Mouse (Mus musculus): ENCODE results near the gene Ggta1.
"Not testable (repeated sequence)": the region's sequence is repeated elsewhere in the genome, so short reads cannot be mapped to it uniquely, and the experiment has no call there.

The Ggta1 gene

DNA sequence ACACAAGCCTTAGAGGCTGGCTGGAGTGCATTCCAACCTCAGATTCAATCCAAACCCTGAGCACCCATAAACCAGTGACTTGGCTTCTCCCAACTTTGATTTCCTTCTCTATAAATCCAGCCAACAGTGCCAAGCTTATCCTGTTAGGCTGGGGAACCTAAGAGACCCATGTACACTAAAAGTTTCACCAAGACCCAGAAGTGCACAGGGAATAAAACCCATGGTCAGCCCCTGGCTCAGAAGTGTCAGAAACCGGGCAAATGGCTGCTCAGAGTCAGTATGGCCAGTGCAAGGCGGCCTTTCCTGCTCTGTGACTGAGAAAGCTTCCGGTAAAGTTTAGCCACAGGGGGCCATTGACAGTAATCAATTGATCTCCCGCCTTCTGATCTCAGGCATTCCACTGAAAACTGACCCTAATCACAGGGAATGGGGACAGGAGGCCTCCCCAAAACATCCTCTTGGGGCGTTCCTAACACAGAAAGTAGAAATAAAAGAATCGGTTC is 2.6 kb downstream of the Ggta1 start:
- no peak for DNase-seq (ENCODE audit: low read depth, low spot score)

DNA sequence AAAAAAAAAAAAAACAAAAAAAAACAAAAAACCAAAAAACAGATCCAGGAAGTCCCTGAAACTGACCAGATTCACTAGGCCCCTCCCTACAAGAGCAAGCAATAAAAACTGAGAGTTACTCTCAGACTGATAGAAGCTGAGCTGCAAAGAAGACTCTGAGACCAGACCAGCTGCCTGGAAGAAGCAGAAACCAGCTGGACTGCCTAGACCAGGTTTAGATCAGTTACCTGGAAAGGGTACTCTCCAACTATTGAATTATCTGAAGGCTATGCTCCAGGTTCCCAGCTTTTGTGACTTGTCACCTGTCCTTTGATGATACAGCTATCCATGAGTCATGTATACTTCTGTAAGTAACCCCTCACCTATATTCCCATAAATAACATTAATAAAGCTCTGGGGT is 3.7 kb downstream of the Ggta1 start:
- DNase-seq (ENCODE audit: low read depth, low spot score), result no peak

DNA sequence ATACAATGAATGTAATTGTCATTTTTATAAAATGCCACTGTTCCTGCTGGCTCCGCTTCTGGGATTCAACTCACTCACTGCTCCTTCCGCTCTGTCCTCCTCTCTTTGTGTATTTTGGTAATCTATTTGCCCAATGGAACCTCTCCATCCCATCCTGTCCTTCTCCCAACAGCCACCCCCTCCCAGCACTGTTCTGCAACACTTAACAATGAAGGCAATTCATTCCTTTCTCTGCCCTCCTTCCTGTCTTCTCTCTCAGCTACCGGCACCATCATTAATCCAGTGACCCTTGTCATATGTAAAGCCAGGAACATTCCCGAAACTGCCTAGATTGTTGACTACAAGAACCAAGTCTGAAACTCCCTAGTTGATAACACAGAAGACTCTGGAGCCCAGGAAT is 4.6 kb downstream of the Ggta1 start:
- DNase-seq (ENCODE audit: low read depth, low spot score), result no peak

DNA sequence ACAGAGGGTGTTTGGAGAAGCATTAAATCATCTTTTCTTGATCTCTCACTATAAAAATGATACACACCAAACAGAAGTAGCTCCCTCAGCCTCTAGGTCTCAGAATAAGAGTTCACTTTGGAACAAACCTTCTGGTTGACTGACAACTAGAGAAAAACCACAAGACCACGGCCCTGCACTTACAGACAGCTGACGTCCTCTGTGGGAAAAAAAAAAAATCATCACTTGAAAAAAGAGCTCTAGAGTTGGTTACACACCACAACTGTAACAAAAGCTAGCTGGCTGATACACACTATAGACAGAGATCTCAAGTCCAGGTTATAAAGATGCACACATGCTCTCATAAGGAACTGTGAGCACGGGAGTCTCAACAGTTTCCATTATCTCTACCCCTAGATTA is 9.3 kb downstream of the Ggta1 start:
- DNase-seq (ENCODE audit: low read depth, low spot score), result no peak

DNA sequence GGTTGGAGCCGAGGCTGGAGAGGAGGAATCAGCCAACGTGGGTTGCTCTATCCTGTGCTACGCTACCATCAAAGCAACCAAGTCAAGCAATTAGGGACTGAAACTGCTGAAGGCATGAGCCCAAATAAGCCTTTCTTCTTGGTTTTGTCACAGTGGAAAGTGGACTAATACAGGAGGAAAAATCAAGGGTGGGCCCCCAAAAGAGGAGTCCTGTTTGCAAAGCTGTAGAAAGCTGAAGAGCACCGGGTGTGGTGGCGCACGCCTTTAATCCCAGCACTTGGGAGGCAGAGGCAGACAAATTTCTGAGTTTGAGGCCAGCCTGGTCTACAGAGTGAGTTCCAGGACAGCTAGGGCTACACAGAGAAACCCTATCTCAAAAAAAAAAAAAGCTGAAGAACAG is 10.3 kb downstream of the Ggta1 start:
- not testable (repeated sequence) for DNase-seq (ENCODE audit: low read depth, low spot score)

DNA sequence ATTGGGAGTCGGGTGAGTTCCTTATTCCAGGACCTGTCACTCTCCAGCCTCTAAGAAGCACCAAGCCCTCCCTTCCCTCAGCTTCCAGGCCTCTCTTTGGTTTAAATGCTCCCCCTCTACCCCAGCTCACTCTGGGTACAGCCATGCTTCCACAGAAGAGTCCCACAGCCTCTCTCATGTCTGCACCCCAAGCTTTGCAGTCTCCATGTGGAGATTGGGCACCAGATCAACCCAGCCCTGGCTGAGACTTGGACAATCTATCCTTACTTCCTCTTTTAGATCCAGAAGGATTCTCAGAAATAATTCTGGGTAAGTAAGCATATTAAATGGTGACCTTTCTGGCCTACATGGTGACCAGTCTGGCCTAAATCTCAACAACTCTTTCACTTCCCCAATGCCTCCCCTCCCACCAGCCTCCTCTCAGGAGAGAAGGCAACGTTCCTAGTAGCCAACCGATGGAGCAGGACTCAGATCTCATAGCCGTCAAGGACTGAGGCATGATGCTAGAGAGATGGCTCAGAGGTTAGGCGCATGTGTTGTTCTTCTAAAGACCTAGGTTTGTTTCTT is 11.5 kb downstream of the Ggta1 start:
- no peak for DNase-seq (ENCODE audit: low read depth, low spot score)

DNA sequence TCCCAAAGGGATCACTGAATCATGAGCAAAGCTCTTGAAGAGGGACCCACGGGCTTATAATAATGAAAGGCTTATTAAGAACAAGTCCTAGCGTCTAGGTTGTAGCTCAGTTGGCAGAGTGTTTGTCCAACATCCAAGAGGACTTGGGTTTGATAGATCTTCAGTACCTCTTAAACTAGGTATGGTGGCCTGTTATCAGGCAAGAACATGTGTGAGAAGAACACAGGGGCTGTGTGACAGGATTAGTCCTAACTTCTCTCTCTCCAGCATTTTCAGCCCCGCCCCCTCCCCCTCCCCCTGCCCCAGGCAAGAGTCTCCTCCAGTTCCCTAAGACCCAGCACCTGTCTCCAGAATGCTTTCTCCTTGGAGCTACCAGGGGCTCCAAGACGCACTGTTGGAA is 12.2 kb downstream of the Ggta1 start:
- no peak for DNase-seq (ENCODE audit: low read depth, low spot score)

DNA sequence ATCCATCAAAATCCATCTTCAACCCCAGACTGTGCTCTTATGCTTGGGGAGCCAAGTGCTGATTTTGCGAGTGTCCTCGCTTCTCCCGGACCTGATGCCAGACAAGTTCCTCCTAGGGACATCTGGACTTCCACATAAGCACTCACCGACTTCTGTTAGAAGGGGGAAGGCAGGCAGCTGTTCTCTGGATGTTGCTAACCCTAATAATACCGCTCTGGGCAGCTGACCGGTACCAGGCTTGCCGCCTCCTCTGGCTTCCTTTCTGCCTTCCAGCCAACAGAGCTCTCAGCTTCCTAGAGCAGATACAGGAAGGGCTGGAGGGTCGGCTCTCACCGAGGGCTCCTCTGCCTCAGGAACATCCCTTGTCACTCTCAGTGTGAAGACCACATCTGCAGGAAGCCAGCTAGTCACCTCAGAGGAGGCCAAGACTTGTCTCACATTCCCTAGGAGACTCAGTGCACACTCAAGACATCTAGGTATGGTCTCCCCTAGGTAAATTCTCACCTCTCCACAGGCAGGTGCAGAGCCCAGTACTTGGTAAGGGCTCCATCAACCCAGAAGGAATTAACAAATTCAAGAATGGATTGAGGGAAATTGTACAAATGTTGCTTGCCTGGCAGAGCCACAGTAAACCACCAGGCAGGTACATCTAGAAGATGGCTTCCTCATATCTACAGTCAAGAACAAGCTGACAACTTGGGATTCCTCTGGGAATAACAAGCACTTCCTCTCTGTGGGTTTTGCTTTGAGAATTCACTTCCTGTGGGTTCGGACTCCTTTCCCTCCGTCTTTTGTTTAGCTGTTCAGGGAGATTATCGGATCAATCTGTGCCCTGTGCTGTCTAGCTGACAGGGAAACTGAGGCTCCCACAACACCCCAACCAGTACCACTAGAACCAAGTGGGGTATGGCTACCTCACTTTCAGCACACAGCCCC is 13.1 kb downstream of the Ggta1 start:
- no peak for DNase-seq (ENCODE audit: low read depth, low spot score)

DNA sequence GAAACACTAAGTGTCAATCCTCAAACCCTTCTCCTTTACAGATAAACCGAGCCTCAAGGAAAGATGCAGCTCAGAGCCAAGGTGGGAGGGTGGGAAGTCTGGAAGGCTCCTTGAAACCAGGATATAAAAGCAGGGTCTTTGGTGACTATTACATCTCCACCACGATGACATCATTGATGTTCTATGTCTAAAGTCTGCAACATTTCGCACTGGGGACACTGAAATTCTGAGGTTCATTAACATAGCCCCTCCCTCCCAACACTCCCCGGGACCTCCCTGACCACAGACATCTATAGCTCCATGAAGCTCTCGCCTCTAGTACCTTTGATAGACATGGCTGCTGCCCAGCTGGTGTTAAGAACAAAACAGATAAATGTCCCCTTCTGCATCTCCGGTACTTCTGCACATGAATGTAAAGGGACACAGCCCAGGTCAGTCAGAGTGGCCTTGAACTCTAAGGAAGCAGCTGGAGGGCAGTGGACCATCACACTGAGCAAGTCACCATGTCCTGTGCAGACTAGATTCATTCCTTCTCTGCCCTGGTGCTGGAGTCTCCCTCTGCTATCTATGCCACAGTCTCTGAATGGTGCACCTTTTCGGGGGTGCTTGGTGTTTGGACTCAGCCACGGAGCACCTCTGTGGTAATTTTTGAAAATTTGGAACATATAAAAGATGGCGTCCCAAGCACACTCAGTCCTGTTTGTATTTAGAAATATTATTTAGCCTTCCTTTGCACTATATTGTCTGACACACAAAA is 13.9 kb downstream of the Ggta1 start:
- DNase-seq (ENCODE audit: low read depth, low spot score), result no peak

DNA sequence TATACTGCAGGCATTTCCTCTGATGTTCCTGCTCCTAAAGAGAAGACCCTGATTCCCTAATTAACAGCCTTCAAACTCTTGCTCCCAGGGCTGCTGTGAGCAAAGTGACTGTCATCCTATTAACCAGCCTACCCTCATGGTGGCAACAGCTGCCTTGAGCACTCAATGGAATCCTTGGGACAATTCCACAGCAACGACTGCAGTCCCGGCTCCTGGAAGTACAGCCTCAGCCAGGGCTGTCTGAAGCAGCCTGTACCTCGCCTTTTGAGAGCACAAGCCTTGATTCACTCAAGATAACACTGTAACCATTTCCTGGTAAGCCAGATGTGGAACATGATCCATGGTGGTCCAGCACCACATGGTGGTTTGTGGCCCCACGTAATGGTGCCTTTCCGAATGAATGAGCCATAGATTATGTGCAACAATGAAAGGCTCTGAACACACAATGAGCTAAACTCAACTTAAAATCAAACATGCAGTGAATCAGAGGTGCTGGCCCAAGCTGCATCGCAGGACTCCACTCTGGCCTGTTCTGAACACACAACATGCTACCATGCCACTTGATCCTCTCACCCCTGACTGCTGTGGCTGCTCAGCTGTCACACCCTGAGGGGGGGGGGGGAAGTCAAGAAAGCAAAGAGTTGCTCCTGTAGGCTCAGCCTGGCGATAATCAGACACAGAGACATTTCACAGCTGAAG is 14.7 kb downstream of the Ggta1 start:
- DNase-seq (ENCODE audit: low read depth, low spot score), result no peak

DNA sequence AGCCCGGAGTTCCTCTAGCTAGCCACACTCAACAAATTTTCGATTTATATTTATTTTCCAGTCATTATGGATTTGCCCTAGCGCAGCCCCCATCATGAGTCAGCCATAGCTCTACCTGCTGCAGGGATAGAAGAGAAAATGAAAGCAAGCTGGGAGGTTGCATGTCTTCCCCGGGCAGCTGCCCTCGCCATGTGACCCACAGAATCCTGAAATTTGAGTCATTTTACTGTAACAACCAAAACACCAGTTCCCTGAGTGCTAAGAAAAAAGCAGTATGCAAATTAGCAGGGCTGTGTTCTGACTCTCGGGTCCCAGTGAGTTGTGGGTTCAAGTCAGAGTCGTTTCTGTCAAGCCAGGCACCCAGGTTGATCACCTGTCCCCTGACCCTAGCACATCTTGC is 15.6 kb downstream of the Ggta1 start:
- DNase-seq (ENCODE audit: low read depth, low spot score), result no peak

DNA sequence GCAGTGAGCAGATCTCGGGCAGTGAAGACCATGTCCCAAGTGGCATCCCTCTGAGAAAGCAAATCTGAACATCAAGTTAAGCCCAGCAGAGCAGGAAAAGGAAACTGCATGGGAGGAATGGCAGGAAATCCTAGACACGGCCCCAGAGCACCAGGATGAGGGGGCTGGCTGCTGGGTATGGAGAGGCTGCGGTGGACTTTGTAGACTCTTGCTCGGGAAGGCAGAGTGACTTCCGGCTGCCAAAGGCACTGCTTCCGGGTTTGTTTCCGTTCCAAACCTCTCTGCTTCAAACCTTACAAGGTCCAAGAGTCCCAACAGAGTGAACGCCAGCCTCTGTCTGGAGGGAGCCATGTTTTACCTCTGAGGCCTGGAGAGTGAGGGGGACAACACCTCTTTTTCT is 16.2 kb downstream of the Ggta1 start:
- no peak for DNase-seq (ENCODE audit: low read depth, low spot score)

DNA sequence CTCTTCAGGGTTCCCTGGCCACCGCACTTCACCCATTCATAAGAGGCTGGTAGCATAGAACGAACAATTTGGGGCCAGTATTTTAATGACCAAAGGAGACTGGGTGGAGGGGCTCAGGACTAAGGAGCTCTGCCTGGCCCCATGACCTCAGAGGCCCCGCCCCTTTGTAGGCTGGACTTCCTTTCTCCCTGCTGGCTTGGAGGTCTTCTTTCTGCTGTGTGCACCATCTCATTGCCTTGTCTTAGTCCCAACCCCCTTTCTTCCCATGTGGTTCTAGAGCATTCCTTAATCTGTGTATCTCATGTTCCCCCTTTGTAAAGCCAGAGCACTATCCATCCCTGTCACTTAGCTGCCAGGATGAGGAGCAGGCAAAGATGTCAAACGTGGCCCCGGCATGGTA is 16.7 kb downstream of the Ggta1 start:
- no peak for DNase-seq (ENCODE audit: low read depth, low spot score)

DNA sequence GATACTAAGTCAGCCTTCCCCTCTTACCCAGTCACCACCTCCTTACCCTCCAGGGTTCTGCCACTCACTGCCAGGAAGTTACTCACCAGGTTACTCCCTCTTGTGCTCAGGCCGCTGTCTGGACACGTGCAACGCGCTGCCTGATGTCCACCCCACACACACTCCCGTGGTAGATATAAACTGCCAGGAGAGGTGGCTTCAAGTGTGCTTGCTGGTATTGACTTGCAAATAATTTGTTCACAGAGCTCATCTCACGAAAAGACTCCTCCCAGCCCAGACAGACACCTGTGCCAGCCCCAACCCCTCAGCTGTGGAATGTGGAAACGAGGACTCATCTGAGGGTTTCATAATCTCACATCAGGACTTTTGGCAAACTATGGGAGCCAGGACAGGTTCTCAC is 17.4 kb downstream of the Ggta1 start:
- DNase-seq (ENCODE audit: low read depth, low spot score), result no peak

DNA sequence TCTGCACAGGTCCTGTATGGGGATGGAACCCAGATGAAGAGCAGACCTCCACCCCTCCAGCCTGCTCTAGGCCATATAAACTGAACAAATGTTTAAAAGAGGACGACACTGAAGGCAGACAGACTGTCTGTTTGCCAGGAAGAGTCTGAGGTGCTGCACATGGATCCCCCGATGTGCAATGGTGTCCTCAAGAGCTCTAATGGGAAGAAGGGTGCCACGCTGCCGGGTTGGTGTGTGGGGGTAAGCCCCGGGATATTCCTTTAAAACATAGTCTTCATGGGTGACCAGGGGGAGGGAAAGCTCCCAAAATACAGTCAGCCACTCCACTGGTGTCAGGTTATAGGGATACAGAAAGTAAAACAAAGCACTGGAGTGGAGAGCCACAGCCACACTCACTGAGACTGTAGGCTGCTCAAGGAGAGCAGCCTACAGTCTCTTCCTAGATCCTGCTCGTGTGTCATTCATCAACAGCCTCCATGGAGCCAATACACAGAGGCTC is 18.2 kb downstream of the Ggta1 start:
- no peak for DNase-seq (ENCODE audit: low read depth, low spot score)

DNA sequence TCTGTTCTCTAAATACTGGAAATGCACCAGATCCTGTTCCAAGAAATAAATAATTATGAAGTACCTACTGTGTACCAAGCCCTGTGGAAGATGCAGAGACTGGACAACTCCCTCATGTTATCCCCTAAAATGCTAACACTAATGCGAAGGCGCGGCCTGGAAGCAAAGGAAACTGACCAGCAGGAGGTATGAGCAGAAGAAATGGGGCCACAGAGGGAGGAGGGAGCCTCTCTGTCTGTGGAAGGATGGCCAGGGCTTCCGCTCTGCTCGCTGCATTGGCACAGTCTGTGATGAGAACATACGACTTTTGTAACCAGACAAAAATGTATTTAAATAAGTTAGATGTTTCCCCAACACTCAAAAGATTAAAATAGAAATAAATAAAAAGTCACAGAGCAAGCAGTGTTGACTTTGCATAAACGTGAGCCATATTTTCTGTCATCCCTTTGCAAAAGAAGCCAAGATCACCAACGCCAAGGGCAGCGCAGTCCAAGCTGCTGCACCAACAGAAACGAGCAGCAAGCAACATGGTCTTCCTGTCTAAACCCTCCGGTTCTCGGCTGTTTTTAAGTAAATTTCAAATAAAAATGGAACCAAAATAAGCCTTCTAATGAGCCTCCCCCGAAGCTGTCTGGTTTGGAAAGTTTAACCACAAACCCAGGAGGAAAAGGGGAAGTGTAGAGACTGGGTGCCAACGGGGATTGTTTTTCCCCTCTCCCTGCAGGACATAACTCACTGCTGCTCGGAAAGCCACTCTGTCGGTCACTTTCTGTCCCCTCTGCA is 18.9 kb downstream of the Ggta1 start:
- DNase-seq (ENCODE audit: low read depth, low spot score), result no peak

DNA sequence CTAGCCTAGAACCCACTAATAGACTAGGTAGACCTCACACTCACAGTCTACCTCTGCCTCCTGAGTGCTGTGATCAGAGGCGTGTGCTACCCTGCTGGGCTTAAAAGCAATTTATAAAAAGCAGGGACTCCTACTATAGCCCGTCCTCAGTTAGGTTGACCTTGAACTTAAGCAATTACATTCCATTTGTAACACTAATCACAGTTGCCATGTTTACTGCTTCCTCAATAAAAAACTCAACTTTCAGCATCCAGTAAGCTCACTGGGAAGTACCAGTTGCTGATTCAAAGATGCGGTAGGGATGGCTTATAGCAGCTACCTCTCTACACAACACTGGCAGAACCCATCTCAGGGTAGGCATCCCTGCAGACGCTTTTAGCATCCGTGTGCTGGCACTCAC is 19.7 kb downstream of the Ggta1 start:
- no peak for DNase-seq (ENCODE audit: low read depth, low spot score)

DNA sequence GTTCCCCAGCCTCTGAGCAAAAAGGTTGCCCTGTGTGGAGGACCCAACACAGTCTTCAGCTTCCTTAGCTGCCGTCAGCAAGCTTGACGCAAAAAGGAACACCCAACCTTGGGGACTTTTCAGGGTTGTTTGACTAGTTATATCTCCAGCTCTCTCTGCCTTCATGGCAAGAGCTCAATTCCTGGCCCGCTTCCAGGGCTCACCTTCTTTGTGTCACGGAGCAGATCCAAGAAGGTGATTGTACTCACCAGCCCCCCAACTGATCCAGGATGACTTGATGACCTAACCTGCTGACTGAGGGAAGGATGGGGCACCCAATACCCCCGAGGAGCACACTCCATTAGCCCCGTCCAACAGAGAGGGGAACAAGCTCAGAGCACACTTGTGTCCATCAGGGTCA is 21.0 kb downstream of the Ggta1 start:
- DNase-seq (ENCODE audit: low read depth, low spot score), result no peak

DNA sequence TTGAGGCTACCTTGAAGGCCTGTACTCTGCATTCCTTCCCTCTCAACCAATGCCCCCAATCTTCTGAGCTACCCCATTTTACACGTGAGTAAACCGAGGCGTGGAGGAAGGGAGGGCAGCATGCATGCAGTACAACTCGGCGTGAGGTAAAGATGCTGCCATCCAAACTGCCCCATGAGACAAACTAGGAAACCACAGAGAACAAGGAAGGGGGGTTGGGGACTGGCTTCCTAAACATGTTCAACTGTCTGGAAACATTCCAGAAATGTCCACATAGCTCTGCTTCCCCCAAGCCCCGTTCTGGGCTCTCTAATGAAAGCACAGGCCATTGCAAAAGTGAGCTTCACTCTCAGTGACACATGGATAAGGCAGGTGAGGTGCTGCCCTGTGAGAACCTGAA is 21.6 kb downstream of the Ggta1 start:
- DNase-seq (ENCODE audit: low read depth, low spot score), result no peak

DNA sequence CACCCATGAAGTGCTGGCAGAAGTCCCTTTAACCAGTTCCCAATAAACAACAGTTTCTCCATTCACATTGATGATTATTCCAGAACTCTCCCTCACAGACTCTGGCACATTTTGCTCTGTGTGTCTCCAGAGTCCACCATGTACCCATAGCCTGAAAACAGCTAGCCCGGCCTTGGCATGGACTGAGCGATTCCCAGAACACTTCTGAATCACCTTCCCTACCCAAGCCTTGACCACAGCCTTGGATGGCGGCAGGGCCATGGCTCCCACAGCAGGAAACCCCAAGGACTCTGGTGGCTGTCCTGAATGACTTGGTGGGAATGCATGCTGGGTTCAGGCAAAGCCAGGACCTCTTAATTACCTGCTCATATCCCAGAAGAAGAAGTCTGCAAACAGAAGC is 22.6 kb downstream of the Ggta1 start:
- no peak for DNase-seq (ENCODE audit: low read depth, low spot score)

DNA sequence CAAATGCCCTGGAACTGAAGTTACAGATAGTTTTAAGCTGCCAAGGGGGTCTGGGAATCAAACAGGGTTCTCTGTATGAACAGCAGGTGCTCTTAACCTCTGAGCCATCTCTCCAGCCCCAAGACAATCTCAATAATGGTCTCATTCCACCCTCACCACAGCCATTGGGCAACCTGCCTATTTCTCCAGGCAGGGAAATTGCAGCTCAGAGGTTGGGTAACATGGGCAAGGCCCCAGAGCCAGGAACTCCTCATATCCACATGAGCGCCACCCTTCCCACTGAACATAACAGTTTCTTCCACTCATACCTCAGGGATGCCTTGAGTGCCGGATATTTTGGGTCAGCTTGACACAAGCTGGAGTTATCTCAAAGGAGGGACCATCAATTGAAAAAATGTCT is 25.2 kb downstream of the Ggta1 start:
- no peak for DNase-seq (ENCODE audit: low read depth, low spot score)

Data from brain, embryonic 18.5 days (tissue).